Mouse (Mus musculus): Measurements from ENCODE around the gene Arhgap5. TPM values are rescaled to one million over a fixed set of nuclear protein-coding genes. Genes with fewer than 3 reads are reported as not detected.
A peak's percentile ranks its signal among the peaks of the same experiment; 100 is the strongest.

Arhgap5 gene
- 55.9 and 59.4 TPM in 2 replicates for polyA plus RNA-seq (2014; fragmentation: Nextera tagmentation; extraction: Ambion mirVana)

- ATAC-seq (ENCODE audit: low FRiP score) (peak; percentile 96), DNase-seq (ENCODE audit: low spot score) (peak; percentile 99)
- WGBS, result 0% methylated on average over 22 of the region's 119 CpGs
- Histone ChIP-seq H3K9me3 (ENCODE audit: control insufficient read depth, low read length) (no peaks in the 10 kb centered on the region), H3K4me1 (replicated peaks; ENCODE audit: control insufficient read depth, insufficient read depth, low read length) (no peaks in the 10 kb centered on the region), H3K27me3 (ENCODE audit: control insufficient read depth, insufficient read depth, low read length) (no peaks in the 10 kb centered on the region), H3K9ac (ENCODE audit: low read depth, low read length) (peak within 1 kb of the TSS; percentile 98), H3K4me2 (replicated peaks; ENCODE audit: low read depth, low read length) (peak within 1 kb of the TSS; percentile 55), H3K4me3 (ENCODE audit: low read depth, low read length) (peak within 1 kb of the TSS; percentile 98), H3K36me3 (ENCODE audit: control insufficient read depth, insufficient read depth, low read length) (no peaks in the 10 kb centered on the region), H3K27ac (ENCODE audit: low read depth, low read length) (peak within 1 kb of the TSS; percentile 99)
Measured at GRCm38 (mm10) chr12:52503456-52504320, at the start of gene Arhgap5. Gene Arhgap5, plus strand, starts transcription at chr12:52503972.

DNA sequence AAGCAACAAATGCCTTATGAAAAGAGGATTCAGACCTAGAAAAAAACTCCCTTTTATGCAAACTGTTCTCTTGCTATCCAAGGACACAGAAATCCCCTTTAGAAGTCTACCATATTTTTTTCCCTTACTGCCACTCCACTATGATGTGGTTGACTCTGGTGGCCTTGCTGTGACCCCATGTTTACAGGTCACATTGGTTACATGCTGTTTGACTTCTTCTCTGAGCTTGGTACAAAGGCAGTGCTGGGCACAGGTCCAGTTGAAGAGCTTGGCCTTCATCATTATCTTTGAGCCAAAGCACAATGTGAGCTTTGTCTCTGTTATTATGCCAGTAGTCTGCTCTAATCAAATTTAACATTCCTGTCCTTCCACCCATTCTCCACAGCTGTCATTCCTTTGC is 39.2 kb upstream of the Arhgap5 start:
- Histone ChIP-seq H3K4me2 (replicated peaks; ENCODE audit: low read depth, low read length) (no peak overlapping the region), H3K4me3 (ENCODE audit: low read depth, low read length) (no peak overlapping the region), H3K9ac (ENCODE audit: low read depth, low read length) (no peak overlapping the region), H3K36me3 (ENCODE audit: control insufficient read depth, insufficient read depth, low read length) (no peaks in the 10 kb centered on the region), H3K4me1 (replicated peaks; ENCODE audit: control insufficient read depth, insufficient read depth, low read length) (no peaks in the 10 kb centered on the region), H3K9me3 (ENCODE audit: control insufficient read depth, low read length) (no peaks in the 10 kb centered on the region), H3K27ac (ENCODE audit: low read depth, low read length) (no peak overlapping the region), H3K27me3 (ENCODE audit: control insufficient read depth, insufficient read depth, low read length) (no peaks in the 10 kb centered on the region)
- ATAC-seq (ENCODE audit: low FRiP score), result no peak
- DNase-seq (ENCODE audit: low spot score), result no peak

DNA sequence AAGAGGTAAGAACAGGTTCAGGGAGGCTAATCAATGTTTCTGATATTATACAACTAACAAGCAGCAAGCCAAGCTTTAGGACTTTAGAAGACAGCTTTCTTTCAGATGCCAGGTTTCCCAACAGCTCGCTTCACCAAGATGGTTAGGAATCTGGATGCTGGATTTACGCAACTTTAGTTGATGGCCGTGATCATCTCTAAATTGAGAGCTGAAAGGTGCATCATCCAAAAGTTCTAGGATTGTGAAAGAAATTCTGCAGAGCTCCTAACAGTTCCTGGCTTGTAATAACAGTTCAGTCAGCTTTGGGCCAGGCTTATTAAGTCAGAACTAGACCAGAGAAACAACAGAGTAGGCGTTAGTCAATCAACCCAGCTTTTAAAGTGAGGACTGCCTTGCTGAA is 32.2 kb upstream of the Arhgap5 start:
- H3K4me2 ChIP-seq (replicated peaks; ENCODE audit: low read depth, low read length), result no peak overlapping the region
- no peaks in the 10 kb centered on the region for H3K4me1 ChIP-seq (replicated peaks; ENCODE audit: control insufficient read depth, insufficient read depth, low read length)
- no peaks in the 10 kb centered on the region for H3K36me3 ChIP-seq (ENCODE audit: control insufficient read depth, insufficient read depth, low read length)
- no peaks in the 10 kb centered on the region for H3K27me3 ChIP-seq (ENCODE audit: control insufficient read depth, insufficient read depth, low read length)
- DNase-seq (ENCODE audit: low spot score) (no peak), ATAC-seq (ENCODE audit: low FRiP score) (no peak)
- no peak overlapping the region for H3K4me3 ChIP-seq (ENCODE audit: low read depth, low read length)
- H3K9me3 ChIP-seq (ENCODE audit: control insufficient read depth, low read length), result no peaks in the 10 kb centered on the region
- H3K9ac ChIP-seq (ENCODE audit: low read depth, low read length), result no peak overlapping the region
- WGBS, result 87% methylated on average over 4 of the region's 4 CpGs
- no peak overlapping the region for H3K27ac ChIP-seq (ENCODE audit: low read depth, low read length)

GRCm38 (mm10) chr12:52473988-52474968 is 29.5 kb upstream of the Arhgap5 start:
- H3K9me3 ChIP-seq (ENCODE audit: control insufficient read depth, low read length), result no peaks in the 10 kb centered on the region
- no peaks in the 10 kb centered on the region for H3K4me1 ChIP-seq (replicated peaks; ENCODE audit: control insufficient read depth, insufficient read depth, low read length)
- no peaks in the 10 kb centered on the region for H3K36me3 ChIP-seq (ENCODE audit: control insufficient read depth, insufficient read depth, low read length)
- no peak overlapping the region for H3K27ac ChIP-seq (ENCODE audit: low read depth, low read length)
- no peak overlapping the region for H3K9ac ChIP-seq (ENCODE audit: low read depth, low read length)
- 54% methylated on average over 18 of the region's 18 CpGs for WGBS
- DNase-seq (ENCODE audit: low spot score), result peak; percentile 19
- H3K4me2 ChIP-seq (replicated peaks; ENCODE audit: low read depth, low read length), result no peak overlapping the region
- no peaks in the 10 kb centered on the region for H3K27me3 ChIP-seq (ENCODE audit: control insufficient read depth, insufficient read depth, low read length)
- no peak for ATAC-seq (ENCODE audit: low FRiP score)
- H3K4me3 ChIP-seq (ENCODE audit: low read depth, low read length), result no peak overlapping the region

- H3K27ac ChIP-seq (ENCODE audit: low read depth, low read length), result no peak overlapping the region
- DNase-seq (ENCODE audit: low spot score) (no peak), ATAC-seq (ENCODE audit: low FRiP score) (no peak)
- no peaks in the 10 kb centered on the region for H3K27me3 ChIP-seq (ENCODE audit: control insufficient read depth, insufficient read depth, low read length)
- no peaks in the 10 kb centered on the region for H3K36me3 ChIP-seq (ENCODE audit: control insufficient read depth, insufficient read depth, low read length)
- no peaks in the 10 kb centered on the region for H3K4me1 ChIP-seq (replicated peaks; ENCODE audit: control insufficient read depth, insufficient read depth, low read length)
- no peak overlapping the region for H3K9ac ChIP-seq (ENCODE audit: low read depth, low read length)
- no peak overlapping the region for H3K4me3 ChIP-seq (ENCODE audit: low read depth, low read length)
- no peak overlapping the region for H3K4me2 ChIP-seq (replicated peaks; ENCODE audit: low read depth, low read length)
- H3K9me3 ChIP-seq (ENCODE audit: control insufficient read depth, low read length), result no peaks in the 10 kb centered on the region
- 74% methylated on average over 6 of the region's 6 CpGs for WGBS
Measured at GRCm38 (mm10) chr12:52476036-52476435, 27.7 kb upstream of the Arhgap5 start.

GRCm38 (mm10) chr12:52478611-52479010 is 25.2 kb upstream of the Arhgap5 start:
- no peak for DNase-seq (ENCODE audit: low spot score)
- Histone ChIP-seq H3K27ac (ENCODE audit: low read depth, low read length) (no peak overlapping the region), H3K9me3 (ENCODE audit: control insufficient read depth, low read length) (no peaks in the 10 kb centered on the region), H3K4me1 (replicated peaks; ENCODE audit: control insufficient read depth, insufficient read depth, low read length) (no peaks in the 10 kb centered on the region), H3K4me2 (replicated peaks; ENCODE audit: low read depth, low read length) (no peak overlapping the region), H3K9ac (ENCODE audit: low read depth, low read length) (no peak overlapping the region), H3K27me3 (ENCODE audit: control insufficient read depth, insufficient read depth, low read length) (no peaks in the 10 kb centered on the region), H3K4me3 (ENCODE audit: low read depth, low read length) (no peak overlapping the region), H3K36me3 (ENCODE audit: control insufficient read depth, insufficient read depth, low read length) (no peaks in the 10 kb centered on the region)
- 88% methylated on average over 8 of the region's 8 CpGs for WGBS
- ATAC-seq (ENCODE audit: low FRiP score), result no peak

DNA sequence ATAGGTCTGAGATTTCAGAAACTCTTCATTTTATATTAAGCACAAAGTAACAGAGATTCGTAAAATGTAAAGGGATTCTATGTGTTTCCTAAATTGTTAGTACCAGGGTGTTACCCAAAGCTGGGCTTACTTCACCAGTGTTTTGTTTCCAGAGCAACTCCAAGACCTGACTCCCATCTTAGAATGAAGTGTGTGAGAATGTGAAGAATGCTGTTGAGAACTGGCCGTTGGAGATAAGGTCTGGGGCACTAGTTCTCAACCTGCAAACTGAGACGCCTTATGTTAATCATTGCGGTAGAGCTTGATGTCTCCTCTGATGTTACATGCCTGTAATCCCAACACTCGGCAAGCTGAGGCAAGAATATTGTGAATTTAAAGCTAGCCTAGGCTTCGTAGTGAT is 24.4 kb upstream of the Arhgap5 start:
- no peaks in the 10 kb centered on the region for H3K36me3 ChIP-seq (ENCODE audit: control insufficient read depth, insufficient read depth, low read length)
- H3K4me2 ChIP-seq (replicated peaks; ENCODE audit: low read depth, low read length), result no peak overlapping the region
- H3K27ac ChIP-seq (ENCODE audit: low read depth, low read length), result no peak overlapping the region
- DNase-seq (ENCODE audit: low spot score), result no peak
- H3K4me1 ChIP-seq (replicated peaks; ENCODE audit: control insufficient read depth, insufficient read depth, low read length), result no peaks in the 10 kb centered on the region
- no peak overlapping the region for H3K9ac ChIP-seq (ENCODE audit: low read depth, low read length)
- no peaks in the 10 kb centered on the region for H3K27me3 ChIP-seq (ENCODE audit: control insufficient read depth, insufficient read depth, low read length)
- H3K4me3 ChIP-seq (ENCODE audit: low read depth, low read length), result no peak overlapping the region
- 83% methylated on average over 6 of the region's 6 CpGs for WGBS
- no peak for ATAC-seq (ENCODE audit: low FRiP score)
- H3K9me3 ChIP-seq (ENCODE audit: control insufficient read depth, low read length), result no peaks in the 10 kb centered on the region

- no peak for DNase-seq (ENCODE audit: low spot score)
- no peak overlapping the region for H3K9ac ChIP-seq (ENCODE audit: low read depth, low read length)
- no peak overlapping the region for H3K27ac ChIP-seq (ENCODE audit: low read depth, low read length)
- ATAC-seq (ENCODE audit: low FRiP score), result no peak
- H3K36me3 ChIP-seq (ENCODE audit: control insufficient read depth, insufficient read depth, low read length), result no peaks in the 10 kb centered on the region
- no peak overlapping the region for H3K4me3 ChIP-seq (ENCODE audit: low read depth, low read length)
- 80% methylated on average over 9 of the region's 9 CpGs for WGBS
- H3K9me3 ChIP-seq (ENCODE audit: control insufficient read depth, low read length), result no peaks in the 10 kb centered on the region
- no peak overlapping the region for H3K4me2 ChIP-seq (replicated peaks; ENCODE audit: low read depth, low read length)
- no peaks in the 10 kb centered on the region for H3K4me1 ChIP-seq (replicated peaks; ENCODE audit: control insufficient read depth, insufficient read depth, low read length)
- no peaks in the 10 kb centered on the region for H3K27me3 ChIP-seq (ENCODE audit: control insufficient read depth, insufficient read depth, low read length)
Measured at GRCm38 (mm10) chr12:52480851-52481250, 22.9 kb upstream of the Arhgap5 start.
